Comparison of ENCODE assay signal across 14 mouse cellular contexts in genomic region chr12:107993029-107993428, GRCm38 (mm10). TPM values are rescaled to one million over a fixed set of nuclear protein-coding genes. Genes with fewer than 3 reads are reported as not detected.
DNase-seq lines count a peak whose midpoint lies in the region; ATAC-seq and TF ChIP-seq lines count a peak whose summit lies in the region.
"Had no signal": no experiment of that assay in that cellular context is flagged by ENCODE, and none has a peak within 500 bp of the region (broad histone marks: within the 10 kb centered on the region; RNA-seq: fewer than 3 reads in every experiment).

No protein-coding gene starts in this region.

- H3K4me3 ChIP-seq in forebrain, postnatal 0 days (ENCODE audit: low read depth, low read length), result peak overlapping the region; percentile 16
- H3K4me3 ChIP-seq in limb, embryonic 10.5 days, result no peak overlapping the region
- H3K4me3 ChIP-seq: embryonic facial prominence, embryonic 12.5 days; kidney, embryonic 15.5 days; liver, embryonic 15.5 days; midbrain, embryonic 12.5 days had no signal

- peak overlapping the region; percentile 88 for H3K4me2 ChIP-seq in forebrain, postnatal 0 days (ENCODE audit: low read depth)
- H3K4me2 ChIP-seq: embryonic facial prominence, embryonic 12.5 days; kidney, embryonic 15.5 days; liver, embryonic 15.5 days; midbrain, embryonic 12.5 days had no signal

- 66% methylated on average over 4 of the region's 4 CpGs for WGBS in forebrain, postnatal 0 days
- 72% methylated on average over 4 of the region's 4 CpGs for WGBS in limb, embryonic 10.5 days

- peak; percentile 14 for DNase-seq in spleen, adult 12 weeks (ENCODE audit: low spot score)
- no peak for DNase-seq in spleen, postnatal 14 days (ENCODE audit: low spot score in 2 of 2)
- DNase-seq in forebrain, postnatal 0 days, result no peak
- DNase-seq in natural killer cell, adult 2 months (ENCODE audit: low spot score in 2 of 2), result peak; percentile 60
- DNase-seq in adrenal gland, adult (ENCODE audit: inconsistent age in 2 of 2, low spot score in 1 of 2), result no peak
- DNase-seq in limb, embryonic 10.5 days (ENCODE audit: low spot score), result no peak
- no peak for DNase-seq in yolk sac, embryonic 10.5 days (ENCODE audit: low spot score)
- DNase-seq: adrenal gland, adult 8-10 months; gastrocnemius, postnatal 10 days had no signal

- H3K9me3 ChIP-seq in forebrain, postnatal 0 days (ENCODE audit: low read length), result no peaks in the 10 kb centered on the region
- no peaks in the 10 kb centered on the region for H3K9me3 ChIP-seq in limb, embryonic 10.5 days (replicated peaks)
- H3K9me3 ChIP-seq: embryonic facial prominence, embryonic 12.5 days; kidney, embryonic 15.5 days; liver, embryonic 15.5 days; midbrain, embryonic 12.5 days had no signal

- no peaks in the 10 kb centered on the region for H3K27me3 ChIP-seq in forebrain, postnatal 0 days (ENCODE audit: insufficient read depth, low read length)
- H3K27me3 ChIP-seq in limb, embryonic 10.5 days (ENCODE audit: low read depth, poor library complexity, severe bottlenecking), result peaks cover 35% of the 10 kb centered on the region
- H3K27me3 ChIP-seq: embryonic facial prominence, embryonic 12.5 days had no signal

- TF ChIP-seq CTCF in forebrain, postnatal 0 days (IDR thresholded peaks at IDR 0.05; ENCODE audit: low read depth), result no peak

- H3K4me1 ChIP-seq in forebrain, postnatal 0 days (ENCODE audit: insufficient read depth), result peaks cover 16% of the 10 kb centered on the region
- H3K4me1 ChIP-seq in limb, embryonic 10.5 days, result peaks cover 85% of the 10 kb centered on the region
- H3K4me1 ChIP-seq: liver, embryonic 15.5 days had no signal

- H3K9ac ChIP-seq in forebrain, postnatal 0 days, result peak overlapping the region; percentile 40
- H3K9ac ChIP-seq: embryonic facial prominence, embryonic 12.5 days; kidney, embryonic 15.5 days; liver, embryonic 15.5 days; midbrain, embryonic 12.5 days had no signal

- H3K36me3 ChIP-seq in forebrain, postnatal 0 days (ENCODE audit: insufficient read depth), result peaks cover 9% of the 10 kb centered on the region
- H3K36me3 ChIP-seq in limb, embryonic 10.5 days, result peaks cover 16% of the 10 kb centered on the region
- H3K36me3 ChIP-seq: kidney, embryonic 15.5 days; liver, embryonic 15.5 days had no signal

- H3K27ac ChIP-seq in forebrain, postnatal 0 days (ENCODE audit: low read depth, low read length), result peak overlapping the region; percentile 62
- H3K27ac ChIP-seq in limb, embryonic 10.5 days, result no peak overlapping the region
- H3K27ac ChIP-seq: embryonic facial prominence, embryonic 12.5 days; kidney, embryonic 15.5 days; liver, embryonic 15.5 days; midbrain, embryonic 12.5 days had no signal

- ATAC-seq in forebrain, postnatal 0 days, result no peak

RNA-seq across cellular contexts. Expression of gene Bcl11b, which starts 10.4 kb away (rescaled TPM):
- 103 and 122 TPM in 2 replicates for total RNA-seq in forebrain, postnatal 0 days (2014; rRNA removed)
- 45.4 and 70.1 TPM in 2 replicates for polyA plus RNA-seq in forebrain, postnatal 0 days (2015; fragmentation: Nextera tagmentation; extraction: Ambion mirVana)
- 5.4 and 7.8 TPM in 2 replicates for polyA plus RNA-seq in limb, embryonic 10.5 days (2016; fragmentation: Nextera tagmentation; extraction: Ambion mirVana)
- total RNA-seq: MEL had no signal

Comparison
In these comparisons a context has a peak if more than half of its experiments do, and no peak if none do; other contexts are left out.
1. DNase-seq: peak in spleen, adult 12 weeks (single experiment) and natural killer cell, adult 2 months (2 of 2); none in spleen, postnatal 14 days (0 of 2), forebrain, postnatal 0 days (single experiment), adrenal gland, adult (0 of 2), limb, embryonic 10.5 days (single experiment) and yolk sac, embryonic 10.5 days (single experiment).